ENCODE assay signal across 21 mouse cellular contexts in genomic region chr1:80719436-80719835, GRCm38 (mm10). TPM values are rescaled to one million over a fixed set of nuclear protein-coding genes. Genes with fewer than 3 reads are reported as not detected.
DNase-seq lines count a peak whose midpoint lies in the region; ATAC-seq lines count a peak whose summit lies in the region.
"Had no signal": no experiment of that assay in that cellular context is flagged by ENCODE, and none has a peak within 500 bp of the region (broad histone marks: within the 10 kb centered on the region; RNA-seq: fewer than 3 reads in every experiment).

No protein-coding gene starts in this region.

- no peak overlapping the region for H3K4me3 ChIP-seq in heart, embryonic 14.5 days (ENCODE audit: control insufficient read depth in 1 of 2, insufficient read depth in 1 of 2, low read depth in 1 of 2, low read length in 2 of 2)
- H3K4me3 ChIP-seq: midbrain, embryonic 10.5 days; neural tube, embryonic 13.5 days had no signal

- no peak for DNase-seq in heart, adult 8-10 months (ENCODE audit: low spot score)
- peak; percentile 17 for DNase-seq in lung, postnatal 10 days
- no peak for DNase-seq in lung, adult 18-20 months
- DNase-seq in naive thymus-derived CD4-positive, alpha-beta T cell, adult 2 months (ENCODE audit: low read depth): peak; percentile 61
- DNase-seq in spleen, postnatal 10 days (ENCODE audit: low spot score in 2 of 2): no peak
- DNase-seq: adrenal gland, postnatal 10 days; cerebellum, adult 9-11 months; gastrocnemius, postnatal 10 days; kidney, adult 11 months; kidney, postnatal 36 days; layer of hippocampus, postnatal 36 days; liver; liver, postnatal 0 days; right cerebral cortex, postnatal 14 days had no signal

- no peak overlapping the region for H3K9ac ChIP-seq in heart, embryonic 14.5 days (ENCODE audit: low read length)
- H3K9ac ChIP-seq: hindbrain, embryonic 14.5 days; liver, postnatal 0 days; neural tube, embryonic 13.5 days had no signal

- 0 out of 4 replicates have a peak overlapping the region, but pooled peaks of 1 of the 2 experiments have one; percentile 4 for H3K27ac ChIP-seq in heart, embryonic 14.5 days (replicated peaks in 1 of 2; ENCODE audit: control insufficient read depth in 1 of 2, insufficient read depth in 1 of 2, low read depth in 2 of 2, low read length in 2 of 2)
- H3K27ac ChIP-seq: hindbrain, embryonic 14.5 days; midbrain, embryonic 10.5 days; neural tube, embryonic 13.5 days; stomach, postnatal 0 days had no signal

- WGBS in heart, embryonic 14.5 days: 53% methylated on average over 6 of the region's 6 CpGs

- H3K36me3 ChIP-seq in heart, embryonic 14.5 days (ENCODE audit: control insufficient read depth, insufficient read depth, low read length): no peaks in the 10 kb centered on the region
- H3K36me3 ChIP-seq: midbrain, embryonic 10.5 days; neural tube, embryonic 13.5 days had no signal

- no peak for ATAC-seq in heart, embryonic 14.5 days (ENCODE audit: insufficient number of reproducible peaks, insufficient read depth, low FRiP score, low read depth)
- peak; percentile 58 for ATAC-seq in activated CD4-positive, CD25-positive, alpha-beta regulatory T cell, adult 4 months
- ATAC-seq: liver, postnatal 0 days had no signal

- H3K4me2 ChIP-seq in heart, embryonic 14.5 days (ENCODE audit: low read length): 0 out of 2 replicates have a peak overlapping the region, but pooled peaks have one; percentile 25
- H3K4me2 ChIP-seq: hindbrain, embryonic 14.5 days; neural tube, embryonic 13.5 days had no signal

- no peaks in the 10 kb centered on the region for H3K27me3 ChIP-seq in heart, embryonic 14.5 days (ENCODE audit: control insufficient read depth, insufficient read depth, low read length)
- H3K27me3 ChIP-seq: CH12.LX; neural tube, embryonic 13.5 days had no signal

- no peaks in the 10 kb centered on the region for H3K9me3 ChIP-seq in heart, embryonic 14.5 days (ENCODE audit: control insufficient read depth, low read length)
- H3K9me3 ChIP-seq: midbrain, embryonic 10.5 days; neural tube, embryonic 13.5 days had no signal

- peaks cover 0 to 8% of the 10 kb centered on the region in 2 experiments; a peak in 1 of 4 replicates for H3K4me1 ChIP-seq in heart, embryonic 14.5 days (ENCODE audit: control insufficient read depth in 2 of 2, insufficient read depth in 2 of 2, low read length in 2 of 2)
- H3K4me1 ChIP-seq: midbrain, embryonic 10.5 days; neural tube, embryonic 13.5 days had no signal

RNA-seq across cellular contexts. Expression of gene Dock10, which starts 38.9 kb away (rescaled TPM):
- polyA plus RNA-seq in heart, embryonic 14.5 days (2014; fragmentation: Nextera tagmentation; extraction: Ambion mirVana): 4.3 and 4.4 TPM in 2 replicates
- 1 to 10 TPM; 3.5 to 4.8 (median 4.3) TPM for total RNA-seq in heart, adult 8-10 months (2022)
- polyA plus RNA-seq in activated CD4-positive, CD25-positive, alpha-beta regulatory T cell, adult 4 months (2017; shearing (Covaris generic)): 100 to 1,000 TPM in 1 of 2 experiments, 10 to 100 TPM in 1; 93.0 to 114 TPM

Comparison
In these comparisons a context has a peak if more than half of its experiments do, and no peak if none do; other contexts are left out.
1. DNase-seq: peak in lung, postnatal 10 days (single experiment) and naive thymus-derived CD4-positive, alpha-beta T cell, adult 2 months (single experiment); none in heart, adult 8-10 months (single experiment), lung, adult 18-20 months (0 of 2) and spleen, postnatal 10 days (0 of 2).
2. RNA of gene Dock10, which starts 38.9 kb away (polyA plus RNA-seq): 93.0 to 114 TPM in activated CD4-positive, CD25-positive, alpha-beta regulatory T cell, adult 4 months; 4.3 to 4.4 TPM in heart, embryonic 14.5 days; every median in the first group is over 10 times any median in the second.